Mouse (Mus musculus) lung, embryonic 14.5 days (tissue): Measurements from ENCODE around the gene Tbc1d8. TPM values are rescaled to one million over a fixed set of nuclear protein-coding genes. Genes with fewer than 3 reads are reported as not detected.

Experiments used
- ATAC-seq: fragments of 200-750 bp; cut with Nextera tagmentation; 2 replicates; pipeline ENCODE4 v1.8.0; 2017; ENCODE audit warnings: mild to moderate bottlenecking, moderate TSS enrichment, moderate library complexity; ENCODE audit not compliant: insufficient read depth
- DNase-seq: peaks from one replicate; pipeline ENCODE4 v3.0.0-alpha.2; 2015
- H3K27ac ChIP-seq: fragments of 300-500 bp; sonication (generic); 2 replicates; pipeline ENCODE4 v1.5.1; 2014; ENCODE audit warnings: low read depth, mild to moderate bottlenecking, moderate library complexity
- H3K27me3 ChIP-seq: fragments of 300-500 bp; sonication (generic); 2 replicates; pipeline ENCODE4 v1.6.1; 2014; ENCODE audit warnings: low read length, control low read depth; ENCODE audit not compliant: insufficient read depth
- H3K36me3 ChIP-seq: fragments of 300-500 bp; sonication (generic); 2 replicates; pipeline ENCODE4 v1.6.1; 2014; ENCODE audit warnings: control low read depth; ENCODE audit not compliant: insufficient read depth
- H3K4me1 ChIP-seq: fragments of 300-500 bp; sonication (generic); 2 replicates; pipeline ENCODE4 v1.6.1; 2014; ENCODE audit warnings: antibody characterized with exemption, control low read depth; ENCODE audit not compliant: insufficient read depth
- H3K4me2 ChIP-seq: fragments of 300-500 bp; sonication (generic); 2 replicates; pipeline ENCODE4 v1.6.1; 2014; ENCODE audit warnings: mild to moderate bottlenecking
- H3K4me3 ChIP-seq: fragments of 300-500 bp; sonication (generic); 2 replicates; pipeline ENCODE4 v1.5.1; 2014; ENCODE audit warnings: low read depth, low read length
- H3K9ac ChIP-seq: fragments of 300-500 bp; sonication (generic); 2 replicates; pipeline ENCODE4 v1.6.1; 2014
- H3K9me3 ChIP-seq: fragments of 300-500 bp; sonication (generic); 2 replicates; pipeline ENCODE4 v1.6.1; 2016; ENCODE audit warnings: low read depth, low read length, control low read depth
- CTCF ChIP-seq: IDR thresholded peaks from 2 replicates; pipeline ENCODE4 v1.5.1; 2016; ENCODE audit warnings: antibody characterized with exemption, low read depth
- WGBS: fragments of 180-500 bp; shearing (Covaris S2); extraction: QIAGEN DNeasy Blood & Tissue Kit; methylation state at CpG from one replicate; pipeline ENCODE4 v1.1.7; 2014; 5-methylcytosine and 5-hydroxymethylcytosine counted together
- polyA plus RNA-seq: library from polyadenylated mRNA; unstranded; fragments of >200 nt; fragmentation: Nextera tagmentation; extraction: Ambion mirVana; gene quantifications from 2 replicates; pipeline ENCODE4 v1.2.1, GENCODE M21; 2014

The Tbc1d8 gene
- polyA plus RNA-seq, 1 experiment from 2014 or later: 10.7 TPM

DNA sequence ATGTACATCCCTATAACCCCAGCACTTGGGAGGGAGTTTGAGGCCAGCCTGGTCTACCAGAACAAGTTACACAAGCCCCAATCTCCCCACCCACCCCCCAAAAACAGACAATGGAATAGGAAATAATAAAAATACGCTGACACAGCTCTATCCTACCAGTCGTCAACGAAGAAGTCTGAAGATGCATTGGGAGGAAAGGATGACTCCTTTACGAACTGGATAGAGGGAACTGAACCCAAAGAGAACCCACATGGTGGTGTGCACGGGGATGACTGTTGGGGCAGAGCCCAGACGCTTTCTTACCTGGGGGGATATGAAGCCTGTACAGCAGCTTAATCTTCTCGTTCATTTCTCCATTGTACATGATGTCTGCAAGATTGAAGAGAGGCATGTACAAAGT, 102.4 kb downstream of the Tbc1d8 start:
- H3K4me3 ChIP-seq: no peak overlapping the region
- no peak overlapping the region for H3K4me2 ChIP-seq
- H3K4me1 ChIP-seq: no peaks in the 10 kb centered on the region
- peaks cover 44% of the 10 kb centered on the region for H3K36me3 ChIP-seq
- no peak overlapping the region for H3K27ac ChIP-seq
- 81% methylated on average over 7 of the region's 7 CpGs for WGBS
- no peaks in the 10 kb centered on the region for H3K27me3 ChIP-seq
- DNase-seq (no peak), ATAC-seq (no peak)
- no peak for TF ChIP-seq CTCF
- H3K9ac ChIP-seq: no peak overlapping the region
- H3K9me3 ChIP-seq: no peaks in the 10 kb centered on the region

DNA sequence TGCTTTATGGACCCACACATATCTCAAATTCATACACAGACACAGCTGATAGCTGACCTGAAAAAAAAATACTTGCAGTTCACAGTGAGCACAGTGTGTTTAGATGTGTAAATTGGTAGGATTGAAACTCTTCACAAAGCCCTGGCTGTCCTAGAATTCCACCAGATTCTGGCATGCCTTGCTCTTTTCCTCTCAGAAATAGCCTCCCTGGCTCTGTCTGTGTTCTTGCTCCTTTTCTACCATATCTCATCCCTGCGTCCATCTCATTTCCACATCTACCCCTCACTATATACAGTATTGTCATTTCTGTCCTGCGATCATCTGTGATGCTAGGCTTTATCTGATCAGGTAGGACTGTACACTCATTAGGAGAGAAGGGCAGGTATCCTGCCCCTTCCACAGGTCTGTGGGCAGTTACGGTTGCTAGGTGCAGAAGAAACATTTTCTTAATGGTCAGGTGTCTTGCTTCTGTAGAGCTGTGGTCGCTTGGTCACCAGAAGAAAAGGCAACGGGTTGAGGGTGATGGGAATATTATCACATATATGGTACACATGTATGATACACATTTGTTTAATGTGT, 104.2 kb downstream of the Tbc1d8 start:
- H3K27me3 ChIP-seq: no peaks in the 10 kb centered on the region
- TF ChIP-seq CTCF: no peak
- H3K4me1 ChIP-seq: 0 out of 2 replicates have a peak, but pooled peaks cover 3% of the 10 kb centered on the region
- ATAC-seq: no peak
- H3K4me2 ChIP-seq: no peak overlapping the region
- H3K9ac ChIP-seq: no peak overlapping the region
- H3K27ac ChIP-seq: no peak overlapping the region
- H3K9me3 ChIP-seq: no peaks in the 10 kb centered on the region
- WGBS: 80% methylated on average over 5 of the region's 5 CpGs
- DNase-seq: no peak
- peaks cover 62% of the 10 kb centered on the region for H3K36me3 ChIP-seq
- H3K4me3 ChIP-seq: no peak overlapping the region

DNA sequence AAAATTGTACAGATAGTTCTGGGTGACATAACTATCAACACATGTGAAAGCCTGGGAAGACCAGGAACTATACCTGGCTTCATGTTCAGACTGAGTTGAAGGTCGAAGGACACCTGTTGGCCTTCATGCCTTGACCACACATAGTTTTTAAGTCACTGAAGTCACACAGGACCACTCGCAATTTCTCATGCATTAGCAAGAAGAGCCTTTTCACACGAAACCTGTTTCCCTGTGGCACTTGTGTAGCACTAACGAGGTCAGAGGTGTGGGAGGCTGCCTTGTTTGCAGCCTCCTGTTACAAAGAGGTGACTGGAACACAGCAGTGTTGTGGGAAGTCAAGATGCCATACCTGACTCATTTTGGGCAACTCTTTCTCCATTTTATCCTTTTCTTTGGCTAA, 105.2 kb downstream of the Tbc1d8 start:
- DNase-seq: no peak
- H3K4me3 ChIP-seq: no peak overlapping the region
- H3K27me3 ChIP-seq: no peaks in the 10 kb centered on the region
- H3K9ac ChIP-seq: no peak overlapping the region
- peaks cover 62% of the 10 kb centered on the region for H3K36me3 ChIP-seq
- no peak for TF ChIP-seq CTCF
- no peak overlapping the region for H3K27ac ChIP-seq
- H3K4me2 ChIP-seq: no peak overlapping the region
- 68% methylated on average over 4 of the region's 4 CpGs for WGBS
- no peaks in the 10 kb centered on the region for H3K9me3 ChIP-seq
- no peak for ATAC-seq
- H3K4me1 ChIP-seq: 0 out of 2 replicates have a peak, but pooled peaks cover 3% of the 10 kb centered on the region

DNA sequence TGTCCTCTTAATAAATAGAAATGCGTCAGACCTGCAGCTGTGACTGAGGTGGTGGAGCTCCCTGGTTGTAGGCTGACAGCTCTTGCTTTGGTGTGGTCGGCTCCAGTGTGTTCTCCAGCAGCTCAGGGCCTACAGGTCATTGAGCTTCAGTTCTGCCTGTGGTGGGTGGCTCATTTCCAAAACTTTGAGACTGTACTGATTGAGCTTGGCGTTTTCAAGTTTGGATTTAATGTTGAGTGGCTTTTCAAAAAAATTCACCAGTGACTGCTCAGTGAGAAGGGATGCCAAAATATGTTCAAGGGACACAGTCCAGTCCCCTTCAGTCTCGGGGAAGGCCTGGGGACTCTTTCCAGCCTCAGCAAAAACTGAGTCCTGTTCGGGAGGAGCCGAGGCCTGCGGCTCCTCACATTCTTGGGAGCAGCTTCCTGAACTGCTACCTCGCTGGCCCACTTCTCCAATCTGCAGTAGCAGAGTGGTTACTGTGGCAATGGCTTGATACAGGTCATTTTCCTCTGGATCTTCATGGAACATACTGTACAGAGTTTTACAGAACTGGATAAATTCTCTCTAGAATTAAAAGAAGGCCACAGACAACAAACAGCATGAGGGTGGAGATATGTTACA, 106.2 kb downstream of the Tbc1d8 start:
- Histone ChIP-seq H3K27me3 (no peaks in the 10 kb centered on the region), H3K4me3 (no peak overlapping the region), H3K9me3 (no peaks in the 10 kb centered on the region), H3K27ac (no peak overlapping the region), H3K9ac (no peak overlapping the region), H3K4me2 (no peak overlapping the region), H3K36me3 (peaks cover 62% of the 10 kb centered on the region), H3K4me1 (0 out of 2 replicates have a peak, but pooled peaks cover 3% of the 10 kb centered on the region)
- TF ChIP-seq CTCF: no peak
- no peak for ATAC-seq
- 75% methylated on average over 8 of the region's 8 CpGs for WGBS
- DNase-seq: no peak

DNA sequence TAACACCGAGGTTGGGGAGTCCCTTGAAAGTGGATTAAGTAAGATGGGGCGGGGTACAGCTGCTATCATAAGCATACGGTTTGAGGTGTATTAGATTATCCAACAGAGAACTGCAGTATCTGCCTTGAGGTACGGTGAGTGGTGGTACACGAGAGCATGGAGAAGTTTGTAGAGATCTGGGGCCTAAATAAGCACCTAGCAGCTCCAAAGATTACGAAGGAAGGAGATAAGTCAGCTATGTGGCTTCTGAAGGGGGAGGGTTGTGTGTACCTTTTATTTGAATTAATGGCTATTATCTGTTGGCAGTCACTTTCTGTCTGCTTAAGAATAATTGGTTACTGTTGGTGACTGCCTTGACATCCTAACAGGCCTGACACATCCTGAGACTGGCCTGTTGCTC, 108.1 kb downstream of the Tbc1d8 start:
- no peak overlapping the region for H3K27ac ChIP-seq
- H3K9ac ChIP-seq: no peak overlapping the region
- ATAC-seq: no peak
- no peak for DNase-seq
- no peak overlapping the region for H3K4me2 ChIP-seq
- H3K9me3 ChIP-seq: no peaks in the 10 kb centered on the region
- 0 out of 2 replicates have a peak, but pooled peaks cover 3% of the 10 kb centered on the region for H3K4me1 ChIP-seq
- 79% methylated on average over 6 of the region's 6 CpGs for WGBS
- peaks cover 56% of the 10 kb centered on the region for H3K36me3 ChIP-seq
- H3K4me3 ChIP-seq: no peak overlapping the region
- no peak for TF ChIP-seq CTCF
- H3K27me3 ChIP-seq: no peaks in the 10 kb centered on the region

DNA sequence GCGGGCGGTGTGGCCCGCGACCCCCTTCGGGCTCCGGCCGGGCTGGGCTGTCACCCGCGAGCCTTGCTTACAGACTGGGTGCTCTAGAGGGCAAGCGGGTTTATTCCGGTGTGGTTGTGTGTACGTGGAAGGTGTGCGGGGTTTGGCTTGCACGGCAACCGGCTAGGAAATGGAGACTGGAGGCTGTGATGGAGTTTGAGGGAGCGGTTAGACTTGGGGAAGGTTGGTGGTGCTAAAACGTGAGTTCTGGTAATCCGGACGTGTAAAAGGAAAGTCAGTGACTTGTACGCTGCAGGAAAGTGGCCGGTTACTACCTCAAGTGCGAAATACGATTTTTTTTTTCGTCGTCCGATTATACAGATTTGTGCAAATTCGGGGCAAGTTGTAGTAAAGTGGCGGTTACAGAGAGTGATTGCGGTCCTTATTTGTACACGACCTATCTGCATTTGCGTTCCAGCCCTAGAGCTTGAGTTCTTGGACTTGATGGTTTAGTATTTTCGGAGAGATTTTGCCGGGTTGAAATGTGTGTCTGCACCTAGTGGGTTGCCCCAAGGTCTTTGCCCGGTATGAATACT, 110.2 kb downstream of the Tbc1d8 start:
- Histone ChIP-seq H3K9ac (peak overlapping the region; percentile 98), H3K4me1 (0 out of 2 replicates have a peak, but pooled peaks cover 3% of the 10 kb centered on the region), H3K4me2 (peak overlapping the region; percentile 92), H3K9me3 (no peaks in the 10 kb centered on the region), H3K27me3 (no peaks in the 10 kb centered on the region), H3K27ac (peak overlapping the region; percentile 91), H3K36me3 (peaks cover 40% of the 10 kb centered on the region), H3K4me3 (peak overlapping the region; percentile 87)
- DNase-seq (no peak), ATAC-seq (peak; percentile 39)
- TF ChIP-seq CTCF: no peak
- under 1% methylated on average over 34 of the region's 34 CpGs for WGBS

DNA sequence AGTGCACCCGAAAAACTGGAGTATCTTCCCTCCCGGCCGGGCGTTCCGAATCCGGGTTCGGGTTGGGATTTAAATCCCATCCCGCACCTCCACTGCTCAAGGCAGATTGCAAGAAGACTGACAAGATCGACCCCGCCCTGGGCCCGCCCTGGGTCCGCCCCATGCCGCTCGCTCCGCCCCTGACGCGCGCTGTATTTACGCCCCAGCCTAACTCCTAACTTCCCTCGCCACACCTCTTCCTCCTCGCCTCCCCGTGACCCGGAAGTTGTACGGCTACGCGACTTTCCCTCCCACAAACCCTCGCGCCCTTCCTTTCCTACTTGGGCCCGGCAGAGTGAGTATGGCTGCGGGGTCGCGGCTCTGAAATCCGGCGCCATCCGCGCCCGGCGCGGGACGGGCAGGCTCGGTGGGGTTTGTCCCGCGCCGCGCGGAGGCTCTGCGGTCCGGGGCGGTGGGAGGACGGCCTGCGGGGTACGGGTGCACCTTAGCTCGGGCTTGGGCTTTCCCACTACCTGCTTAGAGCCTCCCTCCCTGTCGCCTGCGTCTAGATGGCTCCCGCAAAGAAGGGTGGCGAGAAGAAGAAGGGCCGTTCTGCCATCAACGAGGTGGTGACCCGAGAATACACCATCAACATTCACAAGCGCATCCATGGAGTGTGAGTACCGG, 110.8 kb downstream of the Tbc1d8 start, which contains the start of gene Rpl31:
Gene Rpl31, plus strand, starts transcription at position 242 of the 666 bp plus-strand sequence.
- under 1% methylated on average over 61 of the region's 62 CpGs for WGBS
- Histone ChIP-seq H3K4me1 (0 out of 2 replicates have a peak, but pooled peaks cover 3% of the 10 kb centered on the region), H3K27ac (peak within 1 kb of the TSS; percentile 91), H3K36me3 (peaks cover 34% of the 10 kb centered on the region), H3K9me3 (no peaks in the 10 kb centered on the region), H3K27me3 (no peaks in the 10 kb centered on the region), H3K4me3 (peak within 1 kb of the TSS; percentile 87), H3K4me2 (peak within 1 kb of the TSS; percentile 92), H3K9ac (peak within 1 kb of the TSS; percentile 98)
- ATAC-seq (peak; percentile 99), DNase-seq (peak; percentile 98)
- TF ChIP-seq CTCF: no peak
